Mouse (Mus musculus): ENCODE measurements at regions not wholly inside any gene's neighbourhood (a gene's known extent, or its start where the extent isn't known, plus 50 kb on each side); places are given as distances from the start of the nearest gene placed in this dataset.
A peak's percentile ranks its signal among the peaks of the same experiment; 100 is the strongest.
"Not testable (repeated sequence)": the region's sequence is repeated elsewhere in the genome, so short reads cannot be mapped to it uniquely, and the experiment has no call there.

GRCm38 (mm10) chr8:15670722-15671121 is 624.8 kb upstream of the BB014433 start:
- DNase-seq (ENCODE audit: low spot score): no peak

- DNase-seq (ENCODE audit: low spot score): no peak
Observed at GRCm38 (mm10) chr8:15670298-15670697, 624.4 kb upstream of the BB014433 start.

- no peak for DNase-seq (ENCODE audit: low spot score)
Observed at GRCm38 (mm10) chr8:15669515-15669914, 623.6 kb upstream of the BB014433 start.

GRCm38 (mm10) chr8:15660602-15661001 is 614.7 kb upstream of the BB014433 start:
- DNase-seq (ENCODE audit: low spot score): no peak

- no peak for DNase-seq (ENCODE audit: low spot score)
Observed at GRCm38 (mm10) chr8:15634769-15635366, 589.0 kb upstream of the BB014433 start.

GRCm38 (mm10) chr8:15628584-15628983 is 582.7 kb upstream of the BB014433 start:
- no peak for DNase-seq (ENCODE audit: low spot score)

GRCm38 (mm10) chr8:15623602-15624392 is 577.9 kb upstream of the BB014433 start:
- not testable (repeated sequence) for DNase-seq (ENCODE audit: low spot score)

- DNase-seq (ENCODE audit: low spot score): no peak
Observed at GRCm38 (mm10) chr8:15610217-15610616, 564.3 kb upstream of the BB014433 start.

GRCm38 (mm10) chr8:15607598-15608215 is 561.8 kb upstream of the BB014433 start:
- no peak for DNase-seq (ENCODE audit: low spot score)

- no peak for DNase-seq (ENCODE audit: low spot score)
Observed at GRCm38 (mm10) chr8:15601531-15601930, 555.7 kb upstream of the BB014433 start.

- DNase-seq (ENCODE audit: low spot score): no peak
Observed at GRCm38 (mm10) chr8:15593106-15593505, 547.2 kb upstream of the BB014433 start.

GRCm38 (mm10) chr8:15583782-15584181 is 537.9 kb upstream of the BB014433 start:
- no peak for DNase-seq (ENCODE audit: low spot score)

- DNase-seq (ENCODE audit: low spot score): no peak
Observed at GRCm38 (mm10) chr8:15570091-15570490, 524.2 kb upstream of the BB014433 start.

- no peak for DNase-seq (ENCODE audit: low spot score)
Observed at GRCm38 (mm10) chr8:15567742-15568141, 521.9 kb upstream of the BB014433 start.

GRCm38 (mm10) chr8:15562310-15563296 is 516.7 kb upstream of the BB014433 start:
- no peak for DNase-seq (ENCODE audit: low spot score)

GRCm38 (mm10) chr8:15532027-15532426 is 486.1 kb upstream of the BB014433 start:
- no peak for DNase-seq (ENCODE audit: low spot score)

GRCm38 (mm10) chr8:15525461-15525860 is 479.6 kb upstream of the BB014433 start:
- no peak for DNase-seq (ENCODE audit: low spot score)

GRCm38 (mm10) chr8:15519896-15520295 is 474.0 kb upstream of the BB014433 start:
- DNase-seq (ENCODE audit: low spot score): peak; percentile 80

GRCm38 (mm10) chr8:15500973-15501372 is 455.1 kb upstream of the BB014433 start:
- no peak for DNase-seq (ENCODE audit: low spot score)

- no peak for DNase-seq (ENCODE audit: low spot score)
Observed at GRCm38 (mm10) chr8:15497566-15497965, 451.7 kb upstream of the BB014433 start.

- no peak for DNase-seq (ENCODE audit: low spot score)
Observed at GRCm38 (mm10) chr8:15496248-15496647, 450.4 kb upstream of the BB014433 start.

GRCm38 (mm10) chr8:15490774-15491173 is 444.9 kb upstream of the BB014433 start:
- DNase-seq (ENCODE audit: low spot score): no peak

All from ovary, postnatal 10 days (tissue).